Comparison of ENCODE assay signal across 8 mouse cellular contexts in genomic region chr4:124936613-124937471, GRCm38 (mm10). TPM values are rescaled to one million over a fixed set of nuclear protein-coding genes. Genes with fewer than 3 reads are reported as not detected.
A peak's percentile ranks its signal among the peaks of the same experiment; 100 is the strongest.
DNase-seq lines count a peak whose midpoint lies in the region; ATAC-seq and TF ChIP-seq lines count a peak whose summit lies in the region.

Gene 9930104L06Rik, plus strand, starts transcription at chr4:124937048.

- DNase-seq in gastrocnemius, adult 8-10 months (ENCODE audit: low spot score in 2 of 2), result peak; percentile 85 to 87
- peak; percentile 99 for DNase-seq in hindlimb bud, embryonic 11.5 days (ENCODE audit: extremely low spot score, low read depth, low spot score)
- peak; percentile 93 to 96 for DNase-seq in left cerebral cortex, adult 8-10 months (ENCODE audit: low spot score in 2 of 2)
- peak; percentile 98 to 99 for DNase-seq in right cerebral cortex, postnatal 10 days (ENCODE audit: low spot score in 2 of 2)
- DNase-seq in urinary bladder, postnatal 25 days (ENCODE audit: low spot score), result peak; percentile 83

- peak within 1 kb of the TSS; percentile 41 for H3K4me3 ChIP-seq in cortical plate, adult 2 months (ENCODE audit: insufficient read depth, low read length)
- peak within 1 kb of the TSS; percentile 99 for H3K4me3 ChIP-seq in megakaryocyte, embryonic 14.5 days (replicated peaks)

- no peaks in the 10 kb centered on the region for H3K9me3 ChIP-seq in megakaryocyte, embryonic 14.5 days

- TF ChIP-seq POLR2A in cortical plate, adult 2 months (IDR thresholded peaks at IDR 0.05; ENCODE audit: extremely low read depth, insufficient read depth, low read length), result peak; percentile 63; the same call in 1 of the 2 replicates

- H3K36me3 ChIP-seq in megakaryocyte, embryonic 14.5 days (replicated peaks; ENCODE audit: low read length), result peaks cover 38% of the 10 kb centered on the region

- ATAC-seq in activated CD4-positive, CD25-positive, alpha-beta regulatory T cell, adult 4 months, result peak; percentile 100

- H3K27me3 ChIP-seq in megakaryocyte, embryonic 14.5 days (replicated peaks), result no peaks in the 10 kb centered on the region

- H3K4me1 ChIP-seq in cortical plate, adult 2 months (ENCODE audit: control insufficient read depth, insufficient read depth, low read length), result no peaks in the 10 kb centered on the region
- H3K4me1 ChIP-seq in megakaryocyte, embryonic 14.5 days, result peaks cover 31% of the 10 kb centered on the region

- H3K27ac ChIP-seq in cortical plate, adult 2 months (ENCODE audit: insufficient read depth, low read length), result no peak within 1 kb of the TSS

- TF ChIP-seq CTCF in cortical plate, adult 2 months (IDR thresholded peaks at IDR 0.05; ENCODE audit: extremely low read depth, insufficient read depth, low read length), result no peak

RNA-seq across cellular contexts. Expression of gene 9930104L06Rik, which starts in this region (rescaled TPM):
- polyA plus RNA-seq in activated CD4-positive, CD25-positive, alpha-beta regulatory T cell, adult 4 months (2017; shearing (Covaris generic)), result 1 to 10 TPM; 6.9 to 8.9 TPM
- 17.5 and 19.6 TPM in 2 replicates for polyA plus RNA-seq in cortical plate, adult 2 months (2012; rRNA removed)
- total RNA-seq in gastrocnemius, adult 8-10 months (2022), result 1 to 10 TPM; 5.6 to 9.4 (median 7.8) TPM
- 10 to 100 TPM; 19.6 to 24.4 (median 21.4) TPM for total RNA-seq in left cerebral cortex, adult 8-10 months (2022)
- polyA plus RNA-seq in megakaryocyte, embryonic 14.5 days (2012; ENCODE audit: insufficient read depth, low replicate concordance), result 1.6 TPM in 1 of 2 replicates, not detected in the other
